Mouse (Mus musculus) ES-E14 (cell line): Measurements from ENCODE around the gene Krtap22-2. TPM values are rescaled to one million over a fixed set of nuclear protein-coding genes. Genes with fewer than 3 reads are reported as not detected.
"Not testable (repeated sequence)": the region's sequence is repeated elsewhere in the genome, so short reads cannot be mapped to it uniquely, and the experiment has no call there.

Experiments used
- DNase-seq: peaks from one replicate; pipeline ENCODE4 v3.0.0-alpha.2; 2013; ENCODE audit warnings: low read depth, low spot score
- H3K27ac ChIP-seq: 2 replicates; pipeline ENCODE4 v1.5.1; 2012; ENCODE audit warnings: low read depth, mild to moderate bottlenecking, low read length, moderate library complexity, mixed read lengths; ENCODE audit not compliant: poor library complexity, insufficient read depth, severe bottlenecking
- H3K36me3 ChIP-seq: 2 replicates; pipeline ENCODE4 v1.6.1; 2012; ENCODE audit warnings: mild to moderate bottlenecking, low read length, moderate library complexity, mixed read lengths; ENCODE audit not compliant: control insufficient read depth, poor library complexity, insufficient read depth, severe bottlenecking
- H3K4me1 ChIP-seq, 2 experiments: fragments of 150-350 bp in 1 of 2; sonication (generic) in 1 of 2; 2 replicates each; pipeline ENCODE4 v1.6.1; 2012; ENCODE audit warnings: low read length in 2 of 2, mild to moderate bottlenecking in 1 of 2, mixed read lengths in 1 of 2; ENCODE audit not compliant: control insufficient read depth in 2 of 2, insufficient read depth in 2 of 2, poor library complexity in 1 of 2
- H3K4me3 ChIP-seq, 2 experiments: fragments of 150-350 bp in 1 of 2; sonication (generic) in 1 of 2; 2 replicates each; pipeline ENCODE4 v1.5.1; 2012; ENCODE audit warnings: low read length in 2 of 2, low read depth in 1 of 2, mild to moderate bottlenecking in 1 of 2, mixed read lengths in 1 of 2; ENCODE audit not compliant: insufficient read depth in 1 of 2, poor library complexity in 1 of 2, severe bottlenecking in 1 of 2
- H3K9ac ChIP-seq: 2 replicates; pipeline ENCODE4 v1.6.1; 2012; ENCODE audit warnings: low read depth, mild to moderate bottlenecking, low read length, mixed read lengths; ENCODE audit not compliant: poor library complexity, insufficient read depth, severe bottlenecking
- H3K9me3 ChIP-seq: fragments of 150-350 bp; sonication (generic); 2 replicates; pipeline ENCODE4 v1.6.1; 2012; ENCODE audit warnings: low read depth, mild to moderate bottlenecking, low read length; ENCODE audit not compliant: control insufficient read depth, insufficient read depth
- CHD2 ChIP-seq: IDR thresholded peaks from 2 replicates; pipeline ENCODE4 v1.6.1; 2014; ENCODE audit warnings: mild to moderate bottlenecking, low read depth, low read length, inconsistent platforms
- HCFC1 ChIP-seq: IDR thresholded peaks from 2 replicates; pipeline ENCODE4 v1.6.1; 2012; ENCODE audit warnings: low read length, inconsistent platforms, borderline replicate concordance; ENCODE audit not compliant: insufficient read depth
- MAFK ChIP-seq: IDR thresholded peaks from 2 replicates; pipeline ENCODE4 v1.6.1; 2014; ENCODE audit warnings: mild to moderate bottlenecking, low read depth, low read length, inconsistent platforms; ENCODE audit not compliant: insufficient read depth
- ZC3H11A ChIP-seq: IDR thresholded peaks from 2 replicates; pipeline ENCODE4 v1.6.1; 2012; ENCODE audit warnings: low read depth, mild to moderate bottlenecking, inconsistent platforms, low read length, borderline replicate concordance
- ZNF384 ChIP-seq: IDR thresholded peaks from 2 replicates; pipeline ENCODE4 v1.6.1; 2012; ENCODE audit warnings: low read depth, low read length, inconsistent platforms
- in situ Hi-C, 2 experiments: fragments of 600-800 bp; cut with MboI; formaldehyde crosslinking; loops; one replicate each; pipeline ENCODE4 v1.15.1; 2025; ENCODE audit warnings: low sequenced_read_pairs in 2 of 2, inconsistent platforms in 1 of 2; ENCODE audit not compliant: unreplicated experiment in 2 of 2
- total RNA-seq: library from RNA; depleted of rRNA; stranded (reverse); fragments of 300-350 nt; gene quantifications from 2 replicates; pipeline ENCODE4 v1.2.3, GENCODE M21; 2012; rRNA removed

Gene Krtap22-2
- not detected in 2 replicates for total RNA-seq

- in situ Hi-C loops, result no loop called here
These were observed at the start of gene Krtap22-2 for GRCm38 (mm10) chr16:89010659-89011058. Krtap22-2 (minus strand) TSS chr16:89010759.

DNA sequence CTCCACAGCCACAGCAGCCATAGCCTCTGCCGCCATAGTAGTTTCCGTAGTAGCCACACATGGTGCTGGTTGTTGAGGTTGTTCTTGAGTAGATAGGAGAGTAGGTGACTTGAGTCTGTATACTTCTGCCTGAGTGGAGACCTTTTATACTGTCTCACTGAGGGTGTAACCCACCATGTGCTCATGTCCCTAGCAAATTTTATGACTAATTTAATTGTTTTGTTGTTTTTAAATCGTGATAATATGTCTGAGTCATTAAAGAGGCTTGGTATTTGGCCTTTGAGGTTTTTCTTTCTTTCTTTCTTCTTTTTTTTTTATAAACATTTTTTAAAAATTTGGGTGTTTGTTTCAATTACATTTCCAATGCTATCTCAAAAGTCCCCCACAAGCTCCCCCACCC lies 37.2 kb upstream of the Krtap22-2 start, which contains the start of gene Krtap6-5:
Krtap6-5 (minus strand) TSS at position 101 of the 400 bp plus-strand sequence.
- Histone ChIP-seq H3K36me3 (no peaks in the 10 kb centered on the region), H3K27ac (no peak within 1 kb of the TSS), H3K9me3 (no peaks in the 10 kb centered on the region), H3K4me3 (no peak within 1 kb of the TSS), H3K4me1 (no peaks in the 10 kb centered on the region), H3K9ac (no peak within 1 kb of the TSS)
- DNase-seq, result no peak
- in situ Hi-C loops, result no loop called here
- TF ChIP-seq ZNF384 (no peak), ZC3H11A (no peak), MAFK (no peak), CHD2 (no peak), HCFC1 (no peak)

More at GRCm38 (mm10) chr16:89010659-89011058, at the start of gene Krtap22-2:
- no peak for TF ChIP-seq MAFK
- DNase-seq, result no peak
- Histone ChIP-seq H3K36me3 (no peaks in the 10 kb centered on the region), H3K9ac (no peak within 1 kb of the TSS), H3K4me3 (no peak within 1 kb of the TSS), H3K9me3 (no peaks in the 10 kb centered on the region), H3K4me1 (0 out of 4 replicates have a peak, but pooled peaks cover 0 to 2% of the 10 kb centered on the region in 2 experiments), H3K27ac (no peak within 1 kb of the TSS)

- H3K9ac ChIP-seq, in situ Hi-C loops, H3K36me3 ChIP-seq, H3K4me1 ChIP-seq, H3K4me3 ChIP-seq, H3K27ac ChIP-seq, DNase-seq, H3K9me3 ChIP-seq: not testable (repeated sequence)
These were observed 30.8 kb upstream of the Krtap22-2 start, which contains the start of gene Gm10228 for GRCm38 (mm10) chr16:89041372-89041771. Gm10228 (minus strand) TSS chr16:89041472.

DNA sequence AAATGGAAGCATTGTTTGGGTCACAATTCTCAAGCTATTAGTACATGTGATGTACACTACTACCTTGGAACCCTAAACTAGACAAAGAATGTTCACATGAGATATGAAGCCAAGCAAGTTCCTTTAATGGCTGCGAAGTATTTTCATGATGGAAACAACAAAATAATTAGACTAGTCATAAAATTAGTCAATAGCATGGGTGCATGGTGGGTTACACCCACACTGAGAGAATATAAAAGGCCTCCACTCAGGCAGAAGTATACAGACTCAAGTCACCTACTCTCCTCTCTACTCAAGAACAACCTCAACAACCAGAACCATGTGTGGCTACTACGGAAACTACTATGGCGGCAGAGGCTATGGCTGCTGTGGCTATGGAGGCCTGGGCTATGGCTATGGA lies 20.8 kb upstream of the Krtap22-2 start, which contains the start of gene Krtap6-1:
Krtap6-1 (plus strand) TSS at position 301 of the 400 bp plus-strand sequence.
- H3K27ac ChIP-seq, H3K36me3 ChIP-seq, H3K4me1 ChIP-seq, H3K9ac ChIP-seq, DNase-seq, H3K9me3 ChIP-seq, H3K4me3 ChIP-seq, in situ Hi-C loops: not testable (repeated sequence)

- H3K27ac ChIP-seq, H3K4me1 ChIP-seq, in situ Hi-C loops, H3K9ac ChIP-seq, H3K4me3 ChIP-seq, DNase-seq, H3K36me3 ChIP-seq, H3K9me3 ChIP-seq: not testable (repeated sequence)
These were observed 4.4 kb upstream of the Krtap22-2 start, which contains the start of gene Gm10229 for GRCm38 (mm10) chr16:89014984-89015383. Gm10229 (plus strand) TSS chr16:89015284.
